Mouse (Mus musculus): ENCODE results near the gene Tmem252.
A peak's percentile ranks its signal among the peaks of the same experiment; 100 is the strongest.

The Tmem252 gene

GRCm38 (mm10) chr19:24673762-24674161, at the start of gene Tmem252:
Gene Tmem252 (plus strand): TSS chr19:24674008.
- no peak for DNase-seq (ENCODE audit: low read depth, low spot score)

GRCm38 (mm10) chr19:24628049-24628448, 45.8 kb upstream of the Tmem252 start:
- no peak for DNase-seq (ENCODE audit: low read depth, low spot score)

- DNase-seq (ENCODE audit: low read depth, low spot score), result no peak
Measured at GRCm38 (mm10) chr19:24633008-24633407, 40.8 kb upstream of the Tmem252 start.

GRCm38 (mm10) chr19:24634602-24635001, 39.2 kb upstream of the Tmem252 start:
- peak; percentile 6 for DNase-seq (ENCODE audit: low read depth, low spot score)

- no peak for DNase-seq (ENCODE audit: low read depth, low spot score)
Measured at GRCm38 (mm10) chr19:24636616-24637015, 37.2 kb upstream of the Tmem252 start.

- DNase-seq (ENCODE audit: low read depth, low spot score), result no peak
Measured at GRCm38 (mm10) chr19:24637988-24638387, 35.8 kb upstream of the Tmem252 start.

GRCm38 (mm10) chr19:24640982-24641381, 32.8 kb upstream of the Tmem252 start:
- no peak for DNase-seq (ENCODE audit: low read depth, low spot score)

GRCm38 (mm10) chr19:24644971-24645370, 28.8 kb upstream of the Tmem252 start:
- no peak for DNase-seq (ENCODE audit: low read depth, low spot score)

- DNase-seq (ENCODE audit: low read depth, low spot score), result no peak
Measured at GRCm38 (mm10) chr19:24646162-24646829, 27.5 kb upstream of the Tmem252 start.

GRCm38 (mm10) chr19:24648016-24648415, 25.8 kb upstream of the Tmem252 start:
- no peak for DNase-seq (ENCODE audit: low read depth, low spot score)

GRCm38 (mm10) chr19:24650428-24650827, 23.4 kb upstream of the Tmem252 start:
- DNase-seq (ENCODE audit: low read depth, low spot score), result no peak

GRCm38 (mm10) chr19:24651595-24651994, 22.2 kb upstream of the Tmem252 start:
- DNase-seq (ENCODE audit: low read depth, low spot score), result no peak

GRCm38 (mm10) chr19:24652342-24653019, 21.3 kb upstream of the Tmem252 start:
- DNase-seq (ENCODE audit: low read depth, low spot score), result no peak

- no peak for DNase-seq (ENCODE audit: low read depth, low spot score)
Measured at GRCm38 (mm10) chr19:24653230-24653799, 20.5 kb upstream of the Tmem252 start.

- no peak for DNase-seq (ENCODE audit: low read depth, low spot score)
Measured at GRCm38 (mm10) chr19:24656981-24657380, 16.8 kb upstream of the Tmem252 start.

- no peak for DNase-seq (ENCODE audit: low read depth, low spot score)
Measured at GRCm38 (mm10) chr19:24662346-24662745, 11.5 kb upstream of the Tmem252 start.

- DNase-seq (ENCODE audit: low read depth, low spot score), result no peak
Measured at GRCm38 (mm10) chr19:24665771-24666170, 8.0 kb upstream of the Tmem252 start.

GRCm38 (mm10) chr19:24667527-24667926, 6.3 kb upstream of the Tmem252 start:
- DNase-seq (ENCODE audit: low read depth, low spot score), result no peak

GRCm38 (mm10) chr19:24671571-24671970, 2.2 kb upstream of the Tmem252 start:
- no peak for DNase-seq (ENCODE audit: low read depth, low spot score)

GRCm38 (mm10) chr19:24672366-24672960, 1.3 kb upstream of the Tmem252 start:
- no peak for DNase-seq (ENCODE audit: low read depth, low spot score)

GRCm38 (mm10) chr19:24673331-24673730, 477 bp upstream of the Tmem252 start:
- no peak for DNase-seq (ENCODE audit: low read depth, low spot score)

- no peak for DNase-seq (ENCODE audit: low read depth, low spot score)
Measured at GRCm38 (mm10) chr19:24676429-24676828, 2.6 kb downstream of the Tmem252 start.

Measured in c-Kit-negative CD71-positive TER-119-positive erythroid progenitor cells, embryonic 14.5 days (primary cell).